8 mouse cellular contexts compared by ENCODE assay signal in genomic region chr14:79587139-79587851, GRCm38 (mm10). TPM values are rescaled to one million over a fixed set of nuclear protein-coding genes. Genes with fewer than 3 reads are reported as not detected.
A peak's percentile ranks its signal among the peaks of the same experiment; 100 is the strongest.
DNase-seq lines count a peak whose midpoint lies in the region; ATAC-seq lines count a peak whose summit lies in the region.

Sugt1 (plus strand) TSS chr14:79587691.

- H3K9ac ChIP-seq in lung, embryonic 16.5 days (ENCODE audit: low read length): peak within 1 kb of the TSS; percentile 81

- peaks cover 10% of the 10 kb centered on the region for H3K4me1 ChIP-seq in lung, embryonic 16.5 days (replicated peaks; ENCODE audit: control insufficient read depth, insufficient read depth, low read length)

- ATAC-seq in hematopoietic stem cell, adult 5-6 weeks (replicated peaks in 1 of 2; ENCODE audit: insufficient read depth in 1 of 2, low FRiP score in 2 of 2, low TSS enrichment in 1 of 2, low read depth in 1 of 2, poor library complexity in 2 of 2, severe bottlenecking in 2 of 2): peak; percentile 94 to 95
- ATAC-seq in lung, embryonic 16.5 days (ENCODE audit: low read depth): peak; percentile 99

- under 1% methylated on average over 60 of the region's 60 CpGs for WGBS in lung, embryonic 16.5 days

- H3K4me3 ChIP-seq in lung, embryonic 16.5 days (ENCODE audit: low read length): peak within 1 kb of the TSS; percentile 82

- H3K9me3 ChIP-seq in lung, embryonic 16.5 days (ENCODE audit: control insufficient read depth, low read length): no peaks in the 10 kb centered on the region

- peaks cover 2% of the 10 kb centered on the region; the same call in 1 of the 2 replicates for H3K36me3 ChIP-seq in lung, embryonic 16.5 days (ENCODE audit: control insufficient read depth, insufficient read depth, low read length)

- H3K27ac ChIP-seq in lung, embryonic 16.5 days (ENCODE audit: low read length): peak within 1 kb of the TSS; percentile 97

- H3K27me3 ChIP-seq in lung, embryonic 16.5 days (ENCODE audit: control insufficient read depth, insufficient read depth, low read depth, low read length): no peaks in the 10 kb centered on the region

- H3K4me2 ChIP-seq in lung, embryonic 16.5 days (ENCODE audit: low read depth, low read length): peak within 1 kb of the TSS; percentile 92

- DNase-seq in MEL-GATA-1-ER (ENCODE audit: extremely low read depth, low read depth): peak; percentile 89
- peak; percentile 98 for DNase-seq in cerebellum, adult 8-10 months
- DNase-seq in forelimb bud, embryonic 11.5 days (ENCODE audit: low read depth, low spot score): peak; percentile 94
- DNase-seq in layer of hippocampus, adult 9-10 months (ENCODE audit: low spot score): peak; percentile 96
- peak; percentile 93 for DNase-seq in ovary, postnatal 10 days (ENCODE audit: low spot score)
- peak; percentile 96 for DNase-seq in thymus, postnatal 10 days (ENCODE audit: low spot score in 2 of 2)

RNA-seq across cellular contexts. Expression of gene Sugt1, which starts in this region (rescaled TPM):
- 141 and 146 TPM in 2 replicates for total RNA-seq in hematopoietic stem cell, adult 5-6 weeks (2017)
- polyA plus RNA-seq in lung, embryonic 16.5 days (2015; fragmentation: Nextera tagmentation; extraction: Ambion mirVana): 122 and 124 TPM in 2 replicates

Comparison
In these comparisons a context has a peak if more than half of its experiments do, and no peak if none do; other contexts are left out.
1. Peak in every context shown above with its lines: DNase-seq, ATAC-seq, H3K4me3 ChIP-seq and H3K27ac ChIP-seq.